Mouse (Mus musculus): ENCODE data around the gene Sp2. TPM values are rescaled to one million over a fixed set of nuclear protein-coding genes. Genes with fewer than 3 reads are reported as not detected.

Gene Sp2
- polyA plus RNA-seq, 1 experiment from 2014 or later: 29.4 TPM

Other genes with a start within 250 kb of the Sp2 start
- gene Snx11, start 205.4 kb downstream of the Sp2 start, polyA plus RNA-seq (2014; fragmentation: Nextera tagmentation; extraction: Ambion mirVana): 19.9 and 20.9 TPM in 2 replicates
- 133 and 135 TPM in 2 replicates for gene Cbx1, start 193.8 kb downstream of the Sp2 start, polyA plus RNA-seq (2014; fragmentation: Nextera tagmentation; extraction: Ambion mirVana)
- gene Nfe2l1, start 153.0 kb downstream of the Sp2 start, polyA plus RNA-seq (2014; fragmentation: Nextera tagmentation; extraction: Ambion mirVana): 45.4 and 46.8 TPM in 2 replicates
- gene Copz2, start 133.1 kb downstream of the Sp2 start, polyA plus RNA-seq (2014; fragmentation: Nextera tagmentation; extraction: Ambion mirVana): 44.8 and 46.5 TPM in 2 replicates
- gene Cdk5rap3, start 66.5 kb downstream of the Sp2 start, polyA plus RNA-seq (2014; fragmentation: Nextera tagmentation; extraction: Ambion mirVana): 92.7 and 93.1 TPM in 2 replicates
- gene Prr15l, start 54.9 kb downstream of the Sp2 start, polyA plus RNA-seq (2014; fragmentation: Nextera tagmentation; extraction: Ambion mirVana): 0.57 and 0.78 TPM in 2 replicates
- 24.0 and 26.2 TPM in 2 replicates for gene Pnpo, start 39.0 kb downstream of the Sp2 start, polyA plus RNA-seq (2014; fragmentation: Nextera tagmentation; extraction: Ambion mirVana)
- 0.09 and 0.20 TPM in 2 replicates for gene Sp6, start 30.4 kb upstream of the Sp2 start, polyA plus RNA-seq (2014; fragmentation: Nextera tagmentation; extraction: Ambion mirVana)
- gene Scrn2, start 47.0 kb upstream of the Sp2 start, polyA plus RNA-seq (2014; fragmentation: Nextera tagmentation; extraction: Ambion mirVana): 20.9 and 26.5 TPM in 2 replicates
- gene Lrrc46, start 58.4 kb upstream of the Sp2 start, polyA plus RNA-seq (2014; fragmentation: Nextera tagmentation; extraction: Ambion mirVana): 2.7 and 3.1 TPM in 2 replicates
- 75.8 and 78.7 TPM in 2 replicates for gene Mrpl10, start 58.6 kb upstream of the Sp2 start, polyA plus RNA-seq (2014; fragmentation: Nextera tagmentation; extraction: Ambion mirVana)
- gene Osbpl7, start 67.7 kb upstream of the Sp2 start, polyA plus RNA-seq (2014; fragmentation: Nextera tagmentation; extraction: Ambion mirVana): 5.3 and 7.2 TPM in 2 replicates
- 0.19 and 0.21 TPM in 2 replicates for gene Tbx21, start 132.4 kb upstream of the Sp2 start, polyA plus RNA-seq (2014; fragmentation: Nextera tagmentation; extraction: Ambion mirVana)
- 5.8 and 5.9 TPM in 2 replicates for gene Tbkbp1, start 168.5 kb upstream of the Sp2 start, polyA plus RNA-seq (2014; fragmentation: Nextera tagmentation; extraction: Ambion mirVana)
- gene Kpnb1, start 204.9 kb upstream of the Sp2 start, polyA plus RNA-seq (2014; fragmentation: Nextera tagmentation; extraction: Ambion mirVana): 85.3 and 86.7 TPM in 2 replicates